Mouse (Mus musculus): Measurements from ENCODE around the gene Hsbp1. TPM values are rescaled to one million over a fixed set of nuclear protein-coding genes. Genes with fewer than 3 reads are reported as not detected.

The Hsbp1 gene
- total and polyA plus RNA-seq, 2 experiments, result 65.3 to 69.2 TPM

- WGBS, result 74% methylated on average over 7 of the region's 7 CpGs
- Histone ChIP-seq H3K36me3 (ENCODE audit: control insufficient read depth, insufficient read depth, low read length) (no peaks in the 10 kb centered on the region), H3K27me3 (ENCODE audit: control insufficient read depth, insufficient read depth, low read length) (no peaks in the 10 kb centered on the region), H3K79me2 (ENCODE audit: control insufficient read depth, insufficient read depth, low read length) (no peaks in the 10 kb centered on the region), H3K9ac (ENCODE audit: low read depth, low read length) (no peak overlapping the region), H3K4me3 (ENCODE audit: insufficient read depth, low read depth, low read length) (no peak overlapping the region), H3K27ac (replicated peaks; ENCODE audit: insufficient read depth, low read depth, low read length) (no peak overlapping the region), H3K4me1 (ENCODE audit: control insufficient read depth, insufficient read depth, low read length) (peaks cover 2% of the 10 kb centered on the region; the same call in 1 of the 2 replicates)
- TF ChIP-seq POLR2A (IDR thresholded peaks at IDR 0.05; ENCODE audit: extremely low read depth, insufficient read depth, low read length) (no peak), CTCF (IDR thresholded peaks at IDR 0.05; ENCODE audit: low read depth, low read length) (no peak)
- DNase-seq (ENCODE audit: extremely low read depth, low read depth, low spot score), result no peak
These were observed 34.2 kb downstream of the Hsbp1 start for GRCm38 (mm10) chr8:119378476-119378875.

- no peaks in the 10 kb centered on the region for H3K36me3 ChIP-seq (ENCODE audit: control insufficient read depth, insufficient read depth, low read length)
- H3K9ac ChIP-seq (ENCODE audit: low read depth, low read length), result no peak overlapping the region
- no peak overlapping the region for H3K27ac ChIP-seq (replicated peaks; ENCODE audit: insufficient read depth, low read depth, low read length)
- no peaks in the 10 kb centered on the region for H3K27me3 ChIP-seq (ENCODE audit: control insufficient read depth, insufficient read depth, low read length)
- no peak overlapping the region for H3K4me3 ChIP-seq (ENCODE audit: insufficient read depth, low read depth, low read length)
- DNase-seq (ENCODE audit: extremely low read depth, low read depth, low spot score), result no peak
- no peaks in the 10 kb centered on the region for H3K79me2 ChIP-seq (ENCODE audit: control insufficient read depth, insufficient read depth, low read length)
- H3K4me1 ChIP-seq (ENCODE audit: control insufficient read depth, insufficient read depth, low read length), result no peaks in the 10 kb centered on the region
- 41% methylated on average over 4 of the region's 4 CpGs for WGBS
- peak; percentile 60; the same call in 1 of the 2 replicates for TF ChIP-seq CTCF (IDR thresholded peaks at IDR 0.05; ENCODE audit: low read depth, low read length)
- no peak for TF ChIP-seq POLR2A (IDR thresholded peaks at IDR 0.05; ENCODE audit: extremely low read depth, insufficient read depth, low read length)
These were observed 36.3 kb downstream of the Hsbp1 start for GRCm38 (mm10) chr8:119380619-119381018.

- no peaks in the 10 kb centered on the region for H3K27me3 ChIP-seq (ENCODE audit: control insufficient read depth, insufficient read depth, low read length)
- TF ChIP-seq CTCF (IDR thresholded peaks at IDR 0.05; ENCODE audit: low read depth, low read length) (peak; percentile 13; the same call in 1 of the 2 replicates), POLR2A (IDR thresholded peaks at IDR 0.05; ENCODE audit: extremely low read depth, insufficient read depth, low read length) (no peak)
- H3K9ac ChIP-seq (ENCODE audit: low read depth, low read length), result no peak overlapping the region
- no peak overlapping the region for H3K4me3 ChIP-seq (ENCODE audit: insufficient read depth, low read depth, low read length)
- no peaks in the 10 kb centered on the region for H3K79me2 ChIP-seq (ENCODE audit: control insufficient read depth, insufficient read depth, low read length)
- H3K27ac ChIP-seq (replicated peaks; ENCODE audit: insufficient read depth, low read depth, low read length), result no peak overlapping the region
- DNase-seq (ENCODE audit: extremely low read depth, low read depth, low spot score), result peak; percentile 56
- H3K36me3 ChIP-seq (ENCODE audit: control insufficient read depth, insufficient read depth, low read length), result no peaks in the 10 kb centered on the region
- 24% methylated on average over 10 of the region's 10 CpGs for WGBS
- no peaks in the 10 kb centered on the region for H3K4me1 ChIP-seq (ENCODE audit: control insufficient read depth, insufficient read depth, low read length)
These were observed 40.2 kb downstream of the Hsbp1 start for GRCm38 (mm10) chr8:119384478-119384877.

- no peak overlapping the region for H3K4me3 ChIP-seq (ENCODE audit: insufficient read depth, low read depth, low read length)
- H3K27me3 ChIP-seq (ENCODE audit: control insufficient read depth, insufficient read depth, low read length), result no peaks in the 10 kb centered on the region
- H3K9ac ChIP-seq (ENCODE audit: low read depth, low read length), result no peak overlapping the region
- H3K79me2 ChIP-seq (ENCODE audit: control insufficient read depth, insufficient read depth, low read length), result no peaks in the 10 kb centered on the region
- H3K36me3 ChIP-seq (ENCODE audit: control insufficient read depth, insufficient read depth, low read length), result no peaks in the 10 kb centered on the region
- no peak for TF ChIP-seq POLR2A (IDR thresholded peaks at IDR 0.05; ENCODE audit: extremely low read depth, insufficient read depth, low read length)
- no peak for TF ChIP-seq CTCF (IDR thresholded peaks at IDR 0.05; ENCODE audit: low read depth, low read length)
- DNase-seq (ENCODE audit: extremely low read depth, low read depth, low spot score), result no peak
- WGBS, result 78% methylated on average over 6 of the region's 6 CpGs
- H3K4me1 ChIP-seq (ENCODE audit: control insufficient read depth, insufficient read depth, low read length), result no peaks in the 10 kb centered on the region
- H3K27ac ChIP-seq (replicated peaks; ENCODE audit: insufficient read depth, low read depth, low read length), result no peak overlapping the region
These were observed 41.6 kb downstream of the Hsbp1 start for GRCm38 (mm10) chr8:119385854-119386253.

- Histone ChIP-seq H3K79me2 (ENCODE audit: control insufficient read depth, insufficient read depth, low read length) (no peaks in the 10 kb centered on the region), H3K4me1 (ENCODE audit: control insufficient read depth, insufficient read depth, low read length) (no peaks in the 10 kb centered on the region), H3K27me3 (ENCODE audit: control insufficient read depth, insufficient read depth, low read length) (no peaks in the 10 kb centered on the region), H3K36me3 (ENCODE audit: control insufficient read depth, insufficient read depth, low read length) (no peaks in the 10 kb centered on the region), H3K9ac (ENCODE audit: low read depth, low read length) (no peak overlapping the region), H3K27ac (replicated peaks; ENCODE audit: insufficient read depth, low read depth, low read length) (no peak overlapping the region), H3K4me3 (ENCODE audit: insufficient read depth, low read depth, low read length) (no peak overlapping the region)
- no peak for TF ChIP-seq CTCF (IDR thresholded peaks at IDR 0.05; ENCODE audit: low read depth, low read length)
- TF ChIP-seq POLR2A (IDR thresholded peaks at IDR 0.05; ENCODE audit: extremely low read depth, insufficient read depth, low read length), result no peak
- no peak for DNase-seq (ENCODE audit: extremely low read depth, low read depth, low spot score)
- WGBS, result 85% methylated on average over 6 of the region's 6 CpGs
These were observed 42.7 kb downstream of the Hsbp1 start for GRCm38 (mm10) chr8:119386988-119387387.

- peaks cover 27% of the 10 kb centered on the region for H3K4me1 ChIP-seq (ENCODE audit: control insufficient read depth, insufficient read depth, low read length)
- no peak for DNase-seq (ENCODE audit: extremely low read depth, low read depth, low spot score)
- no peaks in the 10 kb centered on the region for H3K27me3 ChIP-seq (ENCODE audit: control insufficient read depth, insufficient read depth, low read length)
- WGBS, result 73% methylated on average over 9 of the region's 9 CpGs
- H3K9ac ChIP-seq (ENCODE audit: low read depth, low read length), result peak overlapping the region; percentile 20
- peak overlapping the region; percentile 45; the same call in 1 of the 2 replicates for H3K4me3 ChIP-seq (ENCODE audit: insufficient read depth, low read depth, low read length)
- H3K36me3 ChIP-seq (ENCODE audit: control insufficient read depth, insufficient read depth, low read length), result no peaks in the 10 kb centered on the region
- H3K79me2 ChIP-seq (ENCODE audit: control insufficient read depth, insufficient read depth, low read length), result peaks cover 23% of the 10 kb centered on the region
- no peak for TF ChIP-seq CTCF (IDR thresholded peaks at IDR 0.05; ENCODE audit: low read depth, low read length)
- no peak for TF ChIP-seq POLR2A (IDR thresholded peaks at IDR 0.05; ENCODE audit: extremely low read depth, insufficient read depth, low read length)
- peak overlapping the region; percentile 19; the same call in 1 of the 2 replicates for H3K27ac ChIP-seq (replicated peaks; ENCODE audit: insufficient read depth, low read depth, low read length)
These were observed 49.8 kb downstream of the Hsbp1 start for GRCm38 (mm10) chr8:119394097-119394496.
